Mouse (Mus musculus) small intestine, adult 2 months (tissue): ENCODE data around the gene Car1.

Source experiments
- CTCF ChIP-seq: fragments of 200-500 bp; IDR thresholded peaks from 2 replicates; pipeline ENCODE4 v1.5.1; 2012; ENCODE audit warnings: low read depth, mild to moderate bottlenecking, control low read depth, inconsistent platforms, low read length, moderate library complexity, mixed read lengths; ENCODE audit not compliant: insufficient replicate concordance, insufficient read length; ENCODE audit errors: extremely low read depth
- POLR2A ChIP-seq: fragments of 200-500 bp; IDR thresholded peaks from 2 replicates; pipeline ENCODE4 v1.6.1; 2012; ENCODE audit warnings: low read depth, mild to moderate bottlenecking, control low read depth, inconsistent platforms, low read length, moderate library complexity

DNA sequence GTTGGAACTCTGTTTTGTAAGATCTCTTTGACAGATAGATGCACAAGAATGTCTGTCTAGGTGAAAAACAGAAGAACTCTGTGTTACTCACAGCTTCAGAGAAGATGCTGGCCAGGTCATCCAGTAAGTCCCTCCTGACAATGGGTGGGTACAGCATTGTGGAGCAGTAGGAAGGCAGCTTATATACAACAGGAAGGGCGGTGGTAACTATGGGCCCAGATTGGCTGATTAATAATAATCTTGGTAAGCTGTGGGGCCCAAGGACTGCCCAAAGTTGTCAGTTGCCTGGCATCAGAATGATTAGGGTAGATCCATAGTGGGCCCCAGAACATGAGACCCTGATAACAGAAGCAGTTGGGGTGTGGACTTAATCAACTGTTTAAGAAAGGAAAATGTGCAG lies at the start of gene Car1:
- no peak for TF ChIP-seq CTCF
- TF ChIP-seq POLR2A, result no peak
